Mouse (Mus musculus): Measurements from ENCODE around the gene Pnma1.

Pnma1 gene

DNA sequence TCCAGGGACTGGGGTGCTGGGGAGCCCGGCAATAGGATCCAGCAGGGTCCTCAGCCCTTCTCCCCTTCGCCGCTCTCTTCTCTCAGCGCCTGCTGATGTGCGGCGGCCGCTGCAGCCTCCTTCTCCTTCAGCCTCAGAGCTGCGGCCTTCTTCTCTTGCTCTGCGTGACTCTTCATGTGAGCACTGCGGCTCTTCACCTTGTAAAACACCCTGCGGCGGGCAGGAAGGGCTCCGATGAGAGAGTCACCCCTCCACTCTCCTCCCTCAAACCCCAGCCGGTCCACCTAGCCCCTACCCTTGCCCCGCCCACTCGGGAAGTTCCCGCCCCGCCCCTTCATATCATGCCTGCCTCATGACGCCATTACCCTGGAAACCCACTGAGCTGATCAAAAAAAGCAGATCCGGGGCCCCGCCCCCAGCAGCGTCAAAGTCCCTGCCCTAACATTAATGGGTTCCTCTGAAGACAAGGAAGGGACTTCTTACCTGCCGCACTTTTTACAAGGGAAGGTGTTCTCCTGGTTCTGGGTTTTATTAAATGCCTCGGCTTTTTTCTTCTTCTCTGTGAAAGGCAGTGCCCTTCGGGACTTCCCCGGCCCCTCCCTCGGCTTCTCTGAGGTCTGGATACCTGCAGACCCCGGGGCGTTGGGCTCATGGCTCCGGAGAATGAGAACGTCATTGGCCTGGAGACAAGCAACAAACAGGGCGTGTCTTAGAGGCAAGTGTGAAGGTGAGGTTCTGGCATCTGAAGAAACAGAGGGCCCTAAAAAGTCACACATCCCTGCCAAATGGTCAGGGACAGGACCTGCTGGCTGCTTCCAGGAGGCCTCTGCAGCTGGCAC, 4.3 kb upstream of the Pnma1 start:
- DNase-seq, result no peak

DNA sequence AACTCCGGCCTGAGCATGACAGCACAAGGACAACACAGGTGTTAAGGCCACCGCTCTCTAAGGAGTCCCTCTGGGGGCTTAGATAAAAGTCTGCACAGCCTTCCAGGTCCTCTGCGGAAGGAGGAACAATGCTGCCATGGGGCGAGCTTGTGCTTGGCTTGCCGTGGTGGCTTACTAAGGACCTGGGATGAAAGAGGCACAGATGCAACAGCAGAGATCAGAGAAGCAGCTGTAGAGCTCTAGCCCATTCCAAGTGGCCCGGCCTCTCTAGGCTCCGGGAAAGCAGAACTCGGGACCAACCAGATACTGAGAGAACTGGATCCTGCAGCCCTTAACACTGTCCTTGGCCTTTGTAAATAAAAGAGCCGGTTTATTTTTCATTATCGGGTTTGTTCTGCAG, 3.6 kb upstream of the Pnma1 start:
- no peak for DNase-seq

DNA sequence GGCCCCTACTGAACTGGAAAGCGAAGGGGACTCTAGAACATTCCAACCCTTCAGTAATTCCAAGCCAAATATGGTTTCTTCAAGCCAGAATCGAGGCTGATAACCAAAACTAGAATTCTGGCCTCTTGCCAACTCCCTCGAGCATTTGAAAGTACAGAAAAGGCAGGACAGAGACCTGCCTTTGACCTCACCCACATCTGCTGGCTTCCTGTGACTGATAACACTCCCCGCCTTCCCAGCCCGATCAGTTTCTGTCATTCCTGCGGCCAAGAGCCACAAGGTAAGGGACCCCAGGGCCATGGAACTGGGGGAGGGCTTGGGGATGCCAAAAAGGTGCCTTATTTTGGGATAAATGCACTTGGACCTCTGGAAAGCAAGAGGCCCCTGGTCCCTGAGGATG, 2.7 kb upstream of the Pnma1 start:
- no peak for DNase-seq

DNA sequence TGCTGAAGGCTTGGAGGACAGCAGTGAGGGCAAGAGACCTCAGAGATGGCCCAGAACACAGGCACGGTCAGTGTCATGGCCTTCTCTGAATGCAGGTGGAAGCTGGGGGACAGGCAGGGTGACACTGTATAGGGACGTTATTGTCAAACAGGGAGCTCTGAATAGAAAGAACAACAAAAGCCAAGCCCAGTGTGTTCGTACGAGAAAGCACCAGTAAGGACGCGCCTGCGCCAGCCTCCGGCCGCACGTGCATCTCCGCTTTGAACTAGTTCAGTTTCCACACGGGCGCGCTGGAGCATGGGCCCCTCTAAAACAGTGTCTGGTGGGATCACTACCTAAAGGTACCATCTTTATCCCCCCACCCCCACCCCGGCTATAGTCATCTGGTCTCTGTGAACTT, 1.7 kb upstream of the Pnma1 start:
- DNase-seq, result no peak

DNA sequence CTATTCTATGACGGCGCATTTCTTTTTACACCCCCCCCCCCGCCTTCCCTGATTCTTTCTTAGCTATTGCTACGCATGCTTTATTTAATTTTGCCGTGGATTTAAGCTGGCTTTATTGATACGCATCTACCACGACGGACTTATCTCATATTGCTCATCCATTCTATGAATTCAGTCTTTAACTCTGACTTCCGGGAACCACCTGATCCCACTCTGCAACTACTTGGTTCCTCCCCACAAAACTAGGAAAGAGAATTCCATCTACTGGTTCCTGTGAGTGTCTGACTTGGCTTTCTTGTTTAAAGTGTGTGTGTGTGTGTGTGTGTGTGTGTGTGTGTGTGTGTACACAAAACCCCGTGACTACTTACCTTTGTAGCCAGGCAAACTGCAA, 328 bp upstream of the Pnma1 start:
- DNase-seq, result no peak

DNA sequence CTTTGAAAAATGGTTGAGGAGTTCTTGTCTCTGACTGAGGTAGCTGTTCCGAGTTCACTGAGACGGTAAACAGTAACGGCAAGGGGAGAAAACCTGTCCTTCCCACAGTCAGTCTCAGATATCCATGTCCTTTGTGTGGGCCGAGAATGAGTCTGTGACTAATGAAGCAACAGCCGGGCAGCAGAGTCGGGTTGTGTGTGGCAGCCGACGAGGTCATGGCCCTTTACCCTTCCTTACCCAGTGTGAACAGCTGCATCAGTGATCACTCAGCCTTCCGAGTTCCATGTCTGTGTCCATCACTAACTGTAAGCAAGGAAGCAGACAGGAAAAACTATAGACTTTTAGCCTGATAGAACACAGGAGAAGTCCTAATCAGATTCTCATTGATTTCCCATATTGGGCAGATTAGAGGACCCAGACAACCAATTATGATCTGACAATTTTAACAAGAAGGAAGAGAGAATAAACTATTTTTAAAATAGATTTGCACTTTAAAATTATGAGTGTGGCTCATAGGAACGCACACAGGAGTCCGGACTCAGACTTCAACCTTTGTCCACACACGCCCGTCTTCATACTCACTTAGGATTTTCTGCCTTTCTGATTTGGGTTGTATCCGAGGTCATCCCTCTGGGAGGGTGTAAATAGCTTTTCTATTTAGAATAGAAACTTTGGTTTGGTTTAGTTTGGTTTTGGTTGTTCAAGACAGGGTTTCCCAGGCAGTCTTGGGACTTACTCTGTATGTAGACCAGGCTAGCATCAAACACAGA, 5.8 kb downstream of the Pnma1 start:
- no peak for DNase-seq

DNA sequence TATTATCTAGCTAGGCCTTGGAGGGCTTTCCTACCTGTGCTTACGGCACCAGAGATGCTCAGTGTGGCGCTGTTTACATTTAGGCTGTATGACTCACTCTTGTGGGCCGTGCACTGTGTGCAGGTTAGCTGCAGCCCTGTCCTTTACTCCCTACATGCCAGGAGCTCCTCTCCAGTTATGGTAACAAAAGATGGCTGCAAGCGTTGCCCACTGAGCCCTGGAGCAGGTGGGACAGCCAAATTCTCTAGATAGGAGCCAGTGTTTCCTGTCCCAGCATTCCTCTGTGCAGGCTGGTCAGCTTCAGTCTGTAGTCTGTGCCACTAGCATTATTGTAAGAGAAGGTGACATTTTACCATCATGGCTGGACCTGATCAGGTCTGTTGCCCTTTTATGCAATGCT, 7.0 kb downstream of the Pnma1 start:
- no peak for DNase-seq

DNA sequence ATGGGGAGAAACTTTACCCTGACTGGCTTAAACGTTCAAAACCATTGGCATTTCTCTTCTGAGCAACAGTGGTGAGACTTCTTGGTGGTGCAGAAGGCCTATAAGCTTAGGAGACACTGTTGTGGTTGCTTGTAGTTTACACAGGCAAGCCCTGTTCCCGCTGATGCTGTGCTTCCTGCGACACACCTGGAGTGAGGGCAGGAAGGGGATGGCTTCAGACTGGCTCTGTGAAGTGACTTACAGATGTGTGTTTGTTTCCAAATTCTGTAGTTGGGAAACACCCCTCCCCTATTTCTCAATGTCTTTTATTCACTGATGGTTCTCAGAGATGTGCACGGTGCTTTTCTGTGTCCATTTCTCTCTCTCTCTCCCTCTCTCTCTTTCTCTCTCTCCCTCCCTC, 8.2 kb downstream of the Pnma1 start:
- DNase-seq, result no peak

DNA sequence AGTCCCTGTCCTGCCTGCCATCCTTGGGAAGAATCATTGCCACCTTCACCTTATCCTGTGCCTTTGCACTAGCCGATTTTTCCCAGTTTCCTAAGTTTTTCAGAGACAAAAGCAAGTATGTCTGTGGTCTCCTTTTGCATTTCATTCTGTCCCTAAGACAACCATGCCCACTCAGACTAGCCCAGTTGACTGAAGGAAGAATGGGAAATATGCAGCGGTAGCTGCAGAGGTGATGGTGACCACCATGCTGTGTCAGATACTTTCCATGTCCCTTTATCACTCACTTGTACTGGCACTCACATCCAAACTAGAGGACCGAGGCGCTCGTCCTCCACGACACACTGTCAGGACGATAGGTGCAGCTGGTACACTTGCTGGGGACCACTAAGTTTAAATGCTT, 11.2 kb downstream of the Pnma1 start:
- DNase-seq, result no peak

DNA sequence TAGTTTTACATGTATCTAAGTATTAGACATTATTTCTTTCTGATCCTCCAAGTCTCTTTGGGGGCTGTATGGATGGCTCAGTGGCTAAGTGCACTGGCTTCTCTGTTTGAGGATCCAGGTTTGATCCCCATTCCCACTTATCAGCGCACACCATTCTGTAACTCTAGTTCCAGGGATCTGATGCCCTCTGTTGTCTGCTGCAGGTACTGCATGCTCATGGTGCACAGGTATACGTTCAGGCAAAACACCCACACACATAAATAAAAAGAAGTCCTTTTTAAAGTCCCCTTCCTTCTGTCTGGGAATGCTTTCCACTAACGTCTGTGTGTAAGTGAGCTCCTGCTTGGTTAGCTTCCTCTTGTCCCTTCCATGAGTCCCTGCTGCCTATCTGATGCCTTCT, 16.0 kb downstream of the Pnma1 start:
- no peak for DNase-seq

DNA sequence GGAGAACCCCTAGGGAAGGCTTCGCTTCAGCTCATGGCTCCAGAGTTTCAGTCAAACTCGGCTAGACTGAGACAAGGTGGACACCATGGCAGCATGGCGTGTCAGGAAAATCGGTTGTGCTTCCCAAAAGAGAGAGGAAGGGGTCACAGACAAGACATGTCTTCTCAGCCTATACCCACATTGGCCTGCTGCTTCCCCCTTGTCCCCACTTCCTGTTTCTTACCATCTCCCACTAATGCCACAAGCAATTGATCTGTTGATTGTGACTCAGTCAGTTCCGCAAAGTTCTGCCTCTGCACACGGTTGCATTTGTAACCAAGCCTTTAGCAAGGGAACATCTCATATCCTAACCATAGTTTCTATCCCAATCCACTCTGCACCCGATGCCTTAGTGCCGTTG, 18.4 kb downstream of the Pnma1 start:
- no peak for DNase-seq

DNA sequence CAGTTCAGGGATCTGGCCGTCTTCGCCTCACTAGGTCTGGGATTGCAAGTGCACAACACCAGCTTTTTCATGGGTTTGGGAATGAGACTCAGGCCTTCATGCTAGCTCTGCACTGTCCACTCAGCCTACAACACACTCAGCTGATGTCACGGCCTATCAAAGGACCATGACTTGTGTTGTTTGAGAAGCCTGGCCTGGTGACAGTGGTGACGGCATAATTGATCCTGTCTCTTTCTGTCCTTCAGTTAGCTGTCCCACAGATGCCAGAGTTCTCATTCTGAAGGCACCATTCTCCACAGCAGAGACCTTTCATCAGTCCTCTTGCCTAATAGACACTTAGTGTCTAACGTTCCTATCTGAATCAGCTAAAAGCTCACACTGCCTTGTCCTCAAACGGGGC, 19.7 kb downstream of the Pnma1 start:
- DNase-seq, result no peak

DNA sequence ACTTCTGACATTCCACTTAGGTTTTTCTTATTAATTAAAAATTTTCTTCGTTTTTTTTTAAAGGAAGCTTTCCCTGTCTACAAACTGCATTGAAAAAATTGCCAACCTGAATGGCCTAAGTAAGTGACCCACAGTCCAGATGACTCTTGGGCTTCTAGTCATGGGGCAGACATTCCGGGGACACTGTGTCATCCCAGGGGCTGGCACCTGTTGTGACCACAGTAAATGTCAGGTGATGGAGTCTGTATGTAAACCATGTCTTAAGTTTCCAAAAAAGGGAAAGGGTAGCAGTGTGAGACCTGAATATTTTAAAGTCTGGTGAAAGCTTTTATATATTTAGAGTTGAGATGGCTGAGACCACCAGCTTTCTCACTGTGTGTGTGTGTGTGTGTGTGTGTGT, 21.4 kb downstream of the Pnma1 start:
- DNase-seq, result no peak

DNA sequence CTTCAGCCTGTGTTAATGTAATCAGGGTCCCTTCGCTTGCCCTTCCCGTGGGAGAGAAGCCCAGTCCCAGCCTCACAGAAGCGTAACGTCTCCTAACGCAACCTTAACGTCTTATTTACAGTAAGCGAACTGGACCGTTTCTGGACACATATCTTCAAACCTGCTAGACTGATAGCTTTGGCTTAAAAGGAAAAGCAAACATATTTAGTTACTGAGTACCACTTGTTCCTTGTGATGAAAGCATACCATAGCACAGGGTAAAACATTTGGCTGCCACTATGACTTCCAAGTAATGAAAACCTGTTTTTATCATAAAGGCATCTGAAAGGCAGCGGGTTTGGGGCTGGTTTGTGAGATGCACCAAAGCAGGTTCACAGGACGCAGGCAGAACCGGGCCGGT, 22.4 kb downstream of the Pnma1 start:
- no peak for DNase-seq

DNA sequence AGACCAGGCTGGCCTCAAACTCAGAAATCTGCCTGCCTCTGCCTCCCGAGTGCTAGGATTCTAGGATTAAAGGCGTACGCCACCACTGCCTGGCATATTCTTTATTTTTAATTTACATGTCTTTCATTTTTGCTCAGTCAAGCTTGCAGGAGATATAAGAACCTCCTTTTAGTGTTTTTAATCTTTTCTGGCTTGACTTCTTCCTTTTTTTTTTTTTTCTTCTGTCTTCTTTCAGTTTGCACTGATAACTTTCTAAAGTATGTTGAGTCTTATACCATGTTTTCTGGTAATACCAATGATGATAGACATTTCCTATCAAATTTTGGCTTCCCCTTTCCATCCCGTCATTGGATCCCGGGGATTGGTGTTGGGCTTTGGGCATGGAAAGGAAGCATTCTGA, 28.7 kb downstream of the Pnma1 start:
- no peak for DNase-seq

DNA sequence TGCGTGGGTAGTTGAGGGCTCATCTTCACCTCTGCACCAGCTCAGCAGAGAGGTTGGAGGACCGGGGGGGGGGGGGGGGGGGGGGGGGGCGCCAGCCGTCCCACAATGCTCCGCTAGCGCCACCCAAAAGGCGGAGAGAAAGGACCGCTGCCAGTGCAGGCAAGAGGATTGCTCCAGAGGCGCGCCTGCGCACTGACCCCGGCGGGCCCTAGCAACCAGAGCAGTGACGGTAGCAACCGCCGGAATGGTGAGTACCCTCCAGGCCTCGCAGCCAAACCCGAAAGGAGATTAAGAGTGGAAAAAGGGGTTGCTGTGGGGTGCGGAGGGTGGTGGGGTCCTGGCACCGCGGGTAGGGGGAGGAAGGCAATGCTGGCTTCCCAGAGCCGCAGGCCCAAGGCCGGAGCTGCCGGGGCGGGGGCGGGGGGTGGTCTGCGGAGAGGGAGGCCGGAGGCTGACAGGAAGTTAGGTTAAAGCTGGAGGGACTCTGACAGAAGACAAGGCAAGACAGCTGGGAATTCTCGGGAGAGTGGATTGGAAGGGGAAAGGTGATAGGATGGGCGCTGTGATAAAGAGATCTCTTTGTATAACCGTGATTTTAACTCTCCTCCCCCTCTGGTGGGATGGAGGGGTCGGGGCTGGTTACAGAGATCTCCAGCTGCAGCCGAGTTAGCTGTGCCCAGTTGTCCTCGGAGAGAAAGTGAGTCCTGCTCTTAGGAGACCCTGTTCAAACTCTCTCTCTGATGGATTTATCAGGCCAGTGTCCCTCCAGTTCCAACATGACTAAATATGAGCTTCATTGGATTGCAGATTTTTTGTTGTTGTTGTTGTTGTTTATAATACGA, 33.9 kb downstream of the Pnma1 start, which contains the start of gene Dnal1:
TSS of gene Dnal1 (plus strand) at position 214 of the 842 bp plus-strand sequence.
- DNase-seq, result peak; percentile 92

DNA sequence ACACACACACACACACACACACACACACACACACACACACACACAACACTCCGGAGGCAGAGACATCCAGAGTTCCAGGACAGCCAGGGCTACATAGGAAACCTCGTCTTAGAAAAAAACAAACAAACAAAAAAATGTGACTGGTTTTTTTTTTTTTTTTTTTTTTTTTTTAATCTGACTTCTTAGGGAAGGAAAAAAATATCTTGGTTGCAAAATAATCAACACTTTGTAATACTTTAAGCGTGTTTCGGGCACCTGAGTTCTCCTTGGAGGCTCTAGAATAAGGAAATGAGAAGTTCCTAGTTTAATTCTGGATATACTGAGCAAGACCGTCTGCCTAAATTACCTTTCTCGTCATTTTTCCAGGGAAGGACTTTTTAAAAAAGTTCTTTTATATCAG, 34.6 kb downstream of the Pnma1 start:
- DNase-seq, result no peak

DNA sequence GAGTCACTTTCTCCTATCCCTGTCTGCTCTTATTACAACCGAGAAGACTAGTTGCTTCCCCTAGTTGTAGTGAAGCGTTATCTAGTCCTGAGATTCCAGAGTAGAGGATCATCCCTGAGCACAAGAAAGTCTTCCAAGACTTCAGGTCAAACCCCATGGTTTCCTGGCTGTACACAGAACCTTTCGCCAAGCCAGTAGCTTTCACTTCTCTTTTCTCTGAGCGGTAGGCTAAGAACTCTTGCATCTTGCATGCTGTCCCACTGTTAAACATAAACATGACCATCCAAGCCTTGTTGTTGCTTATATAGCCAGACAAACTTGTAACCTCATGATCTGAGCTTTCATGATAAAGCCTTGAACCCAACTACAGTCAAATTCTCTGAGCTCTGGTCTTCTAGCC, 37.5 kb downstream of the Pnma1 start:
- no peak for DNase-seq

DNA sequence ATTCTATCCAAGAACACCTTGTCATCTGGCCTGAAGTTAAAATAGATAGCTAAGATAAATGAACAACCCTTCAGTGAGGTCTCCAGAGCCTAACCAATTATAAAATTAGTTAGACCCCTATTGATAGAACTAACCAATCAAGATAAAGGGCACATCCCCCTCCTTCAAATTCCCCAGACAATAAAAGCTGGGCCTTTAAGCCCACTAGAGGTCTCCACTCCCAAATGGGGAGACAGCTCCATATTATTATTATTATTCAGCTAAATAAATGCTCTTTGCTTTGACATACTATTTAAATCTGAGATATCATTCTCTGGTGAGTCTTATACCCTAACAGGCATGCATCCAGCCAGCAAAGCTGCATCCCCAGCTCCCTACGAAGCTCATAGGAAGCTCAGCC, 38.4 kb downstream of the Pnma1 start:
- no peak for DNase-seq

DNA sequence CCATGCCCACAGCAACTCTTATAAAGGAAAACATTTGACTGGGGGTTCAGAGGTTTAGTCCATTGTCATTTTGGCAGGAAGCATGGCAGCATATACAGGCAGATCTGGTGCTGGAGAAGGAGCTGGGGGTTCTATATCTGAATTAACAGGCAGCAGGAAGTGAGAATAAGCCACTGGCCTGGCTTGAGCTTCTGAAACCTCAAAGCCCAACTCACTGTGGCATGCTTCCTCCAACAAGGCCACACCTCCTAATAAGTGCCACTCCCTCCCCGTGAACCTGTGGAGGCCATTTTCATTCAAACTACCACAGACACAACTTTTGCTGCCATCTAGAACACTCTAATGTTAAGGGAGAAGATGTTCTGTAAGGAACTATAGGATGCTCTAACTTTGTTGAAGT, 40.6 kb downstream of the Pnma1 start:
- no peak for DNase-seq

DNA sequence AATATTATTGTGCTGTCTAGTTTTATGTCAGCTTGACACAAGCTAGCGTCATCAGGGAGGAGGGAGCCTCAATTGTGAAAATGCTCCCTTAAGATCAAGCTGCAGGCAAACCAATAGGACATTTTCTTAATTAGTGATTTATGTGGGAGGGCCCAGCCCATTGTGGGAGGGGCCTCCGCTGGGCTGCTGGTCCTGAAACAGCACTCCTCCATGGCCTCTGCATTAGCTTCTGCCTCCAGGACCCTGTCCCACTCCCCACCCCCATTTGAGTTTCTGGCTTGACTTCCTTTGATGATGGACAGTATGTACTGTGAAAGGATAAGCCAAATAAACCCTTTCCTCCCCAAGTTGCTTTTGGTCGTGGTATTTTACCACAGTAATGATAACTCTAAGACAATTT, 41.3 kb downstream of the Pnma1 start:
- DNase-seq, result no peak

DNA sequence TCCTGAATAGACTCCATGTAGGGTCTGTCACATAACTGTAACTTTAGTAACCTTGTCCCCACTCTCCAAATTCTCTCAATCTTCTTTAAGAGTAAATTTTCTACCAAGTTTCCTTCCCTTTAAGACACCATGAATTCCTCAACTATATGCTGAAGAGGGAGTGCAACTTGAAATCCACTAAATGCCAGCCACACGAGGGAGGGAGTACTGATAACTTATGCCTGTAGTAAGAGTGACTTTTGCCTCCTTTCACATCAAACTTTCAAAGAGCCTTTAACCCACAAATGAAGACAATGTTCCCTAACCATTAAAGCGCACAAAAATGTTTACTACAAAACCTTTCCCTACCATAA, 46.8 kb downstream of the Pnma1 start:
- no peak for DNase-seq

DNA sequence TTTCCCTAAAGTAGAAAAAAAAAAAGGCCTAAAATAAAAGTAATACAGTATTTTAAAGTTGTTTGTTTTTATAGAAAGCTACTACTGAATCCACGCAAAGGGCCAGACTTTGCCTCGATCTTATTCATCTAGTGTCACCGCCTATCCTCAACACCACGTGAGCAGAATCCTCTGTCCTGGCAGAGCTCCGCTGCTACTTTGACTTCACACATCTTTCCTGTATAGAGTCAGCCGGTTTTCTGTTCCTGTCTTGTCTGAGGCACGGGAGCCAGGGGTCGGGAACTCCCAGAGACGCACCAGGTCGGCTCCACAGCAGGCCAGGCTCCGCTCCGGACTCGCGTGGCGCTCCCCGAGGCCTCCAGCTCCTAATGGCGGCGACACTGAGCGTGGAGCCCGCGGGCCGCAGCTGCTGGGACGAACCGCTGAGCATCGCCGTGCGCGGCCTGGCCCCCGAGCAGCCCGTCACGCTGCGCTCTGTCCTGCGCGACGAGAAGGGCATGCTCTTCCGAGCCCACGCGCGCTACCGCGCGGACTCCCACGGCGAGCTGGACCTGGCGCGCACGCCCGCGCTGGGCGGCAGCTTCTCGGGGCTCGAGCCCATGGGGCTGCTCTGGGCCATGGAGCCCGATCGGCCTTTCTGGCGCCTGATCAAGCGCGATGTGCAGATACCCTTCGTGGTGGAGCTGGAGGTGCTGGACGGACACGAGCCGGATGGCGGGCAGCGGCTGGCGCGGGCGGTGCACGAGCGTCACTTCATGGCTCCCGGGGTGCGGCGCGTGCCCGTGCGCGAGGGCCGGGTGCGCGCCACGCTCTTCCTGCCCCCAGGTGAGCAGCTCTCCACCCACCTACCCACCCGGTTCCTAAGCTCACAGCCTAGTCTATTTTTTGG, 47.4 kb downstream of the Pnma1 start, which contains the start of gene Acot6:
TSS of gene Acot6 (plus strand) at position 51 of the 889 bp plus-strand sequence.
- peak; percentile 40 for DNase-seq
